ENCODE assay signal across 18 mouse cellular contexts in genomic region chr1:72600778-72601177, GRCm38 (mm10). TPM values are rescaled to one million over a fixed set of nuclear protein-coding genes. Genes with fewer than 3 reads are reported as not detected.
DNase-seq lines count a peak whose midpoint lies in the region; ATAC-seq and TF ChIP-seq lines count a peak whose summit lies in the region.
"Had no signal": no experiment of that assay in that cellular context is flagged by ENCODE, and none has a peak within 500 bp of the region (broad histone marks: within the 10 kb centered on the region; RNA-seq: fewer than 3 reads in every experiment).

No protein-coding gene starts in this region.

- H3K4me1 ChIP-seq in hindbrain, embryonic 12.5 days, result no peaks in the 10 kb centered on the region; the same call in 1 of the 2 replicates
- H3K4me1 ChIP-seq in hindbrain, embryonic 11.5 days (replicated peaks; ENCODE audit: control insufficient read depth, insufficient read depth, low read length), result no peaks in the 10 kb centered on the region
- H3K4me1 ChIP-seq in heart, postnatal 0 days (ENCODE audit: control insufficient read depth, insufficient read depth), result peaks cover 35% of the 10 kb centered on the region

- H3K27ac ChIP-seq in gastrocnemius, adult 2 months, result no peak overlapping the region
- H3K27ac ChIP-seq in hindbrain, embryonic 12.5 days, result no peak overlapping the region
- no peak overlapping the region for H3K27ac ChIP-seq in hindbrain, embryonic 11.5 days (ENCODE audit: low read depth, low read length)
- H3K27ac ChIP-seq in heart, postnatal 0 days (ENCODE audit: low read depth), result peak overlapping the region; percentile 94
- H3K27ac ChIP-seq: limb, embryonic 13.5 days; liver, embryonic 14.5 days; stomach, postnatal 0 days had no signal

- no peak overlapping the region for H3ac ChIP-seq in C2C12 (ENCODE audit: control insufficient read depth, insufficient read length, low read depth)

- H3K4me3 ChIP-seq in gastrocnemius, adult 2 months, result no peak overlapping the region
- no peak overlapping the region for H3K4me3 ChIP-seq in hindbrain, embryonic 12.5 days
- H3K4me3 ChIP-seq in hindbrain, embryonic 11.5 days (ENCODE audit: low read depth, low read length), result no peak overlapping the region
- H3K4me3 ChIP-seq in C2C12 (ENCODE audit: insufficient read depth, poor library complexity, severe bottlenecking), result no peak overlapping the region
- H3K4me3 ChIP-seq in heart, postnatal 0 days (ENCODE audit: low read depth, low read length), result no peak overlapping the region
- H3K4me3 ChIP-seq: erythroblast, embryonic 14.5 days; limb, embryonic 13.5 days; lung, embryonic 15.5 days had no signal

- no peak for ATAC-seq in hindbrain, embryonic 12.5 days (ENCODE audit: low FRiP score)
- ATAC-seq in hindbrain, embryonic 11.5 days (ENCODE audit: low FRiP score), result no peak
- no peak for ATAC-seq in heart, postnatal 0 days (ENCODE audit: insufficient read depth, low read depth)
- ATAC-seq: forebrain, embryonic 14.5 days had no signal

- no peak for TF ChIP-seq CTCF in gastrocnemius, adult 2 months (IDR thresholded peaks at IDR 0.05)
- no peak for TF ChIP-seq CTCF in C2C12 (IDR thresholded peaks at IDR 0.05; ENCODE audit: control insufficient read depth, insufficient read depth, insufficient read length)
- no peak for TF ChIP-seq CTCF in heart, postnatal 0 days (IDR thresholded peaks at IDR 0.05; ENCODE audit: low read depth)

- H3K27me3 ChIP-seq in hindbrain, embryonic 12.5 days, result no peaks in the 10 kb centered on the region
- no peaks in the 10 kb centered on the region for H3K27me3 ChIP-seq in hindbrain, embryonic 11.5 days (ENCODE audit: control insufficient read depth, insufficient read depth, low read length)
- no peaks in the 10 kb centered on the region for H3K27me3 ChIP-seq in C2C12 (ENCODE audit: control insufficient read depth, insufficient read depth, insufficient read length)
- H3K27me3 ChIP-seq in heart, postnatal 0 days (ENCODE audit: control insufficient read depth, insufficient read depth, low read length), result no peaks in the 10 kb centered on the region
- H3K27me3 ChIP-seq: limb, embryonic 13.5 days; lung, embryonic 15.5 days had no signal

- H3K79me2 ChIP-seq in C2C12 (ENCODE audit: control insufficient read depth, insufficient read depth), result no peaks in the 10 kb centered on the region

- no peaks in the 10 kb centered on the region for H3K79me3 ChIP-seq in C2C12 (ENCODE audit: low read depth)

- H3K36me3 ChIP-seq in hindbrain, embryonic 12.5 days, result peaks cover 66% of the 10 kb centered on the region
- no peaks in the 10 kb centered on the region for H3K36me3 ChIP-seq in hindbrain, embryonic 11.5 days (ENCODE audit: control insufficient read depth, insufficient read depth, low read length)
- peaks cover 39% of the 10 kb centered on the region for H3K36me3 ChIP-seq in C2C12 (ENCODE audit: control insufficient read depth, insufficient read depth)
- H3K36me3 ChIP-seq in heart, postnatal 0 days (replicated peaks; ENCODE audit: control insufficient read depth, insufficient read depth, low read length), result peaks cover 46% of the 10 kb centered on the region

- 0 out of 2 replicates have a peak overlapping the region, but pooled peaks have one; percentile 8 for H3K9ac ChIP-seq in hindbrain, embryonic 12.5 days
- no peak overlapping the region for H3K9ac ChIP-seq in hindbrain, embryonic 11.5 days (ENCODE audit: low read depth, low read length)
- no peak overlapping the region for H3K9ac ChIP-seq in heart, postnatal 0 days (replicated peaks; ENCODE audit: low read depth, low read length)
- H3K9ac ChIP-seq: limb, embryonic 13.5 days; liver, embryonic 14.5 days; lung, embryonic 15.5 days had no signal

- peak; percentile 39 for DNase-seq in gastrocnemius, adult 2 months
- no peak for DNase-seq in gastrocnemius, postnatal 25 days
- DNase-seq in hindbrain, embryonic 11.5 days (ENCODE audit: low spot score), result no peak
- DNase-seq in heart, postnatal 0 days (ENCODE audit: low spot score), result no peak
- no peak for DNase-seq in thymus, adult 18-20 months
- DNase-seq: adrenal gland, adult 2 months; cerebellum, adult 9-10 months; kidney, adult 9 months; lung, postnatal 4 days; retina, postnatal 1 day had no signal

- no peaks in the 10 kb centered on the region for H3K9me3 ChIP-seq in hindbrain, embryonic 12.5 days (replicated peaks)
- H3K9me3 ChIP-seq in hindbrain, embryonic 11.5 days (ENCODE audit: control insufficient read depth, low read length), result no peaks in the 10 kb centered on the region
- no peaks in the 10 kb centered on the region for H3K9me3 ChIP-seq in heart, postnatal 0 days (replicated peaks; ENCODE audit: control insufficient read depth, low read length)
- H3K9me3 ChIP-seq: limb, embryonic 13.5 days; lung, embryonic 15.5 days had no signal

- intact Hi-C loops in gastrocnemius, adult 2 months (cut with DNase I), result no loop called here

- TF ChIP-seq EP300 in heart, postnatal 0 days (IDR thresholded peaks at IDR 0.05; ENCODE audit: low read depth), result no peak

- H3K4me2 ChIP-seq in hindbrain, embryonic 12.5 days (replicated peaks), result no peak overlapping the region
- no peak overlapping the region for H3K4me2 ChIP-seq in hindbrain, embryonic 11.5 days (replicated peaks; ENCODE audit: low read depth, low read length)
- H3K4me2 ChIP-seq in heart, postnatal 0 days (ENCODE audit: low read depth, low read length), result no peak overlapping the region
- H3K4me2 ChIP-seq: limb, embryonic 13.5 days; lung, embryonic 15.5 days had no signal

- 94% methylated on average over 5 of the region's 5 CpGs for WGBS in hindbrain, embryonic 12.5 days
- 93% methylated on average over 5 of the region's 5 CpGs for WGBS in hindbrain, embryonic 11.5 days
- 64% methylated on average over 5 of the region's 5 CpGs for WGBS in heart, postnatal 0 days

TF ChIP-seq in C2C12, 6 proteins besides CTCF, POLR2A, EP300 and RAD21:
- no peak for TF ChIP-seq FOSL1 (IDR thresholded peaks at IDR 0.05; ENCODE audit: insufficient read depth, low read length, poor library complexity, severe bottlenecking)
- peak; percentile 54 for TF ChIP-seq MAX (IDR thresholded peaks at IDR 0.05)

RNA-seq across cellular contexts. Expression of gene Smarcal1, which starts 17.7 kb away (rescaled TPM):
- 10 to 100 TPM; 20.4 to 21.8 TPM for total RNA-seq in gastrocnemius, adult 2 months (2021)
- 10 to 100 TPM; 16.4 to 17.1 TPM for total RNA-seq in gastrocnemius, postnatal 25 days (2021)
- polyA plus RNA-seq in hindbrain, embryonic 12.5 days (2016; fragmentation: Nextera tagmentation; extraction: Ambion mirVana), result 31.2 and 34.5 TPM in 2 replicates
- polyA plus RNA-seq in hindbrain, embryonic 11.5 days (2014; fragmentation: Nextera tagmentation; extraction: Ambion mirVana), result 32.1 and 33.6 TPM in 2 replicates
- polyA plus RNA-seq in C2C12 (2012; fragmentation: generic; extraction: Trizol), result 15.3 TPM
- total RNA-seq in heart, postnatal 0 days (2014; rRNA removed; ENCODE audit: low replicate concordance), result 31.9 and 36.7 TPM in 2 replicates
- polyA plus RNA-seq in heart, postnatal 0 days (2015; fragmentation: Nextera tagmentation; extraction: Ambion mirVana), result 9.8 and 11.0 TPM in 2 replicates
